Mouse (Mus musculus) frontal cortex, postnatal 25 days (tissue): ENCODE measurements around the gene Slc7a7.

ENCODE experiments used
- DNase-seq, 2 experiments: peaks; one replicate each; pipeline ENCODE4 v3.0.0; 2022; ENCODE audit warnings: low spot score in 2 of 2

Gene Slc7a7

DNA sequence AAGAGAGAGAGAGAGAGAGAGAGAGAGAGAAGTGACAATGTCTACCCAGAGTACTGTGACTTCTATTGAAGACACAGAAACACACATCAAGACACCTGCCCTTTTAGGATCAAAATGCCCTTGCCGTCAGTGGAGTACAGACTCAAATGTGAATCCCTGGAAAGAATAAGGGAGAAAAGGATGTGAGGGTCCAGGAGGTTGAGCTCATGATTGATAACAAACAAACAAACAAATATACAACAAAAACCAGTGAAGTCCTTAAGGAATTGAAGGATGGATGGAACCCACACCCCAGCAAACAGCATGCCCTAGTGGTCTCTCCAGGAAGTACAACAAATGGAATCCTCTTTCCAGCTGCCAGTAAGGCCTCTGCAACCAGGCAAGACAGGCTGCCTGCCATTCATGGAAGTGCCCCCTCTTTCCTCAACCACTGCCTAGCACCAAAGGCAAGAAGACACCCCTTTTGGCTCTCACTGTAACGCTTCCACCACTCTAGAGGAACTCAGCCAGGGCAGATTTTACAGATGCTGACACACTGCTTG lies 4.9 kb downstream of the Slc7a7 start:
- peak in 1 of 2 experiments; percentile 50 for DNase-seq

DNA sequence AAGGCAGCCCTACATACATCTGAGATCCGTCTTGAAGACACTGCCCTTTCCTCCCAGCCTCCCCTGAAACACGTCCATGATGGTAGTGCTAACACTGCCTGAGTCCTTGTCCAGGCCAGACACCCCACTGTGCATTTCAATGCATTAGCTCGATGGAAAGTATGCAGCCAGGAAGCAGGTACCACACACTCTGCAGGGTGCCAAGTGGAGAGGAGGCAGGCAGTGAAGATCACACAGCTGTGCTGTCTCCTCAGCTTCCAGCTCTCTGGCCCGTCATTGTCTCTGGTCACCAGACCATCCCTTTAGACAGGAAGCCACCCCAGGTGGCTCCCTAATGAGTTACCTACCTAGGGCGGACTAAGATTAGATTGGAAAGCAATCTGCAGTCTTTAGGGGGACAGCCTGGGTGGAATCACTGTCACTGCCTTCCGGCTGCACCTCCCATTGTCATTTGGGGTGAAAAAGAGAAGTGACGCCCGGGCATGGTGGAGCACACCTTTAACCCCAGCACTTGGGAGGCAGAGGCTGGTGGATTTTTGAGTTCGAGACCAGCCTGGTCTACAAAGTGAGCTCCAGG lies 5.5 kb downstream of the Slc7a7 start:
- DNase-seq: no peak

GRCm38 (mm10) chr14:54409980-54410810 lies 7.4 kb downstream of the Slc7a7 start:
- no peak for DNase-seq

- DNase-seq: no peak
These were observed 8.4 kb downstream of the Slc7a7 start for GRCm38 (mm10) chr14:54409057-54409645.

- no peak for DNase-seq
These were observed 9.1 kb downstream of the Slc7a7 start for GRCm38 (mm10) chr14:54408336-54409056.

- DNase-seq: no peak
These were observed 15.9 kb downstream of the Slc7a7 start for GRCm38 (mm10) chr14:54401723-54402122.

- DNase-seq: no peak
These were observed 18.6 kb downstream of the Slc7a7 start for GRCm38 (mm10) chr14:54398921-54399382.

DNA sequence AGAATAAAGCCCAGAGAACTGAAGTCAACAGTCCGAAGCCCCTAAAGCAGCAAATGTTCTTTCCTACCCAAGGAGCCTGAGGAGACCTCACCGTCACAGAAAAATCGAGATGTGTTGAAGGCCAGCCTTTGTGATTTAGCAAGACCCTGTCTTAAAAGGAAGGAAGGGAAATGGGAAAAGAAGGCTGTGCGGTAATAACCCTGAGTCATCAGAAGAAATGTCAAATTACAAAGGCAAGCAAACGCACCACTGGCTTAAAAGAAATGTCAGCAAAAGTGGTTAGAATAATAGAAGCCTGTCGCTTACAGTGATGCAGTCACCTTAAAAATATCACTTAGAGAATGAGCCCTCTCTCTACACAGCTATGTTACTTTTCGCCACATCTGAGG lies 19.1 kb downstream of the Slc7a7 start:
- no peak for DNase-seq

GRCm38 (mm10) chr14:54397872-54398527 lies 19.6 kb downstream of the Slc7a7 start:
- no peak for DNase-seq

- DNase-seq: no peak
These were observed 20.9 kb downstream of the Slc7a7 start for GRCm38 (mm10) chr14:54396685-54397084.

DNA sequence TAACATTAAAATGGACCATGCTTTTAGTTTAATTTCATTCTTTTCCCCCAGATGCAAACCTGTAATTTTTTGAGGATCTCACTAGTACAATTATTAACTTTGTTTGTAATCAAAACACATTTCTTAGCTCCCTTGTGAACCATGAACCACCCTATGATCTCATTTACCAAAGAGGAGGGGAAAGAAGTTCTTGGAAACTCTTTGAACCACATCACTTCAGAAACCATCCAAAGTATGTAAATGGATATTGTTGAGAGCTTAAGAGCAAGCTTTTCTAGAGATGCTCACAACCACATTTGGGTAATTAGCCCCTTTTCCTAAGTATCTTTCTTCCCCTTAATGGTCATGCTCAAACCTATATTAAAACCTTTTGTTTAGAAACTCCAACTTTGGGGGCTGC lies 23.3 kb downstream of the Slc7a7 start:
- DNase-seq: no peak

DNA sequence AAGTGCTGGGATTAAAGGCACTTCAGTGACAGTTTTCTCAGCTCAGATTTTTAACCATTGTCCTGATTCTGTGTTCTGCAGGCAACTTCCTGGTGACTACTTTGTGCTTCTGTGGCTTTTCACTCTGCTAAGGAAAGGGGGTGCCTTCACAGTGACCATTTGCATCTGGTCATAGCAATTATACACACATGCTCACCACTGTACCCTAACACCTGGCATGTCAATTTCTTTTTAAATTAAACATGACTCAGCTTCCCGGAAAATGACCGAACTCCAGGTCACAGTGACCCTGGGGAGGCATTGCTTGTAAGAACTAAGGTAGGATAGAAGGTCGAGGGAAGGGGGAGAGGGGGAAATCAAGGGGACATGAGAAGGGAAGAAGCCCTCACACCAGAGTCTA lies 23.8 kb downstream of the Slc7a7 start:
- no peak for DNase-seq

DNA sequence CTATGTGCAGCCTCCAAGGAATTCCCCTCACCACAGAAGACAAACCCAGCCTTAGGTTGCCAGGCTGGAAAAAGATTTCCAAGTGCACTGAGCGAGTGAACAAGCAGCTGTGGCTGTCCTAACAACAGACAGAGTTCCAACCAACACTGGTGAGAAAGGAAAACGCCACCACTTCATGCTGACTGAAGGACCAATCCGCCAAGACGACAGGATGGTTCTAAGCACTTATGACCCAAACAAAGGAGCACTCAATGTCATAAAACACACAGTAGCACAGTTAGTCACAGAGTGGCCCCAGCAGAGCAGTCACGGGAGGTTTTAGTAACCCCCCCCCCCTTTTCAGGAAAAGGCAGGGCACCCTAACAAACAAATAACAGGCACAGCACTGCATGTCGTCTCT lies 26.7 kb downstream of the Slc7a7 start:
- DNase-seq: no peak

DNA sequence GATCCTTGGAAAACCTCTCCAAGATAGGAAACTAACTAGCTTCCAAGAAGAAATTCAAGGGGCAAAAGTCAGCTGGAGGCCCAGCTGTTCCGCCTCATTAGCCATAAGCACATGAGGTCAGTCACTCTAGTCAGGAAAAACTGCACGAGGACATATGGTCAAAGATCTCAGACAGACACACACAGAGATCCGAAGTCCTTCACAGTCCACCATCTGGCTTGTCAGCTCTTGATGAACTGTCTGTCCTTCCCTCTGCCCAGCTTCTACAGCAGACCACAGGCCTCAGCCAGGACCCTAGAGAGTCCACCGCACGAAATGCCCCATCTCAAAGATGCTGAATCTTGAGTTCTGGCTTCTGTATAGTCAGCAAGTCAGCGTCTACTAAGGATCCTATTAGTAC lies 30.0 kb downstream of the Slc7a7 start:
- no peak for DNase-seq

DNA sequence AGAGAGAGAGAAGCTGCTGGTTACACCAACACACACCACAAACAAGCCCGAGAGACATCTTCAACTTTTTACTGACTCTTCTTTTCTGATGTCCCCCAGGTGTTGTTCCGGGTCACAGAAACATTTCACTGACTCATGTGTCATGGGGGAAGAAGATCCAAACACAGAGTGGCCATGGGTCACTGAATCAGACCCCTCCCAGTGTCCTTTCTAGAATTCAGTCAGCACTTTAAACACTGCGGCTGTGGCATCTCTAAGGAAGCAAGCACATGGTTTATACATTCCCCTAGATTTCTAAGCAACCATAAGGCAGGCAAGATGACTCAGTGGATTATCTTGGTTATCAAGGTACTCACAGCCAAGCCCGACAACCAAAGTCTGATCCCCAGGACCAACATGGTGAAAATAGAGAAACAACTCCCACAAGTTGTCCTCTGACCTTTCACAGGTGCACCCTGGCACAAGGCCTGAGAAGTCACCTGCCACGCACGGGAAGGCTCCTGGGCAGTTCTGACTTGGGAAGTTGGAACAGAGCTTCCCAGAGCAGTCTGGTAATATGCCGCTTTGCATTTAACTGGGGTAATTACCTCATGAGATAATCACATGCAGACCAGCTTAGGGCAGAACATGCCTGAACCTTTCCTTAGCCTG lies 31.5 kb downstream of the Slc7a7 start:
- DNase-seq: no peak

- DNase-seq: no peak
These were observed 33.2 kb downstream of the Slc7a7 start for GRCm38 (mm10) chr14:54384396-54384795.

- DNase-seq: no peak
These were observed 34.2 kb downstream of the Slc7a7 start for GRCm38 (mm10) chr14:54383355-54383771.

GRCm38 (mm10) chr14:54382641-54383040 lies 34.9 kb downstream of the Slc7a7 start:
- no peak for DNase-seq

GRCm38 (mm10) chr14:54381816-54382215 lies 35.8 kb downstream of the Slc7a7 start:
- no peak for DNase-seq

DNA sequence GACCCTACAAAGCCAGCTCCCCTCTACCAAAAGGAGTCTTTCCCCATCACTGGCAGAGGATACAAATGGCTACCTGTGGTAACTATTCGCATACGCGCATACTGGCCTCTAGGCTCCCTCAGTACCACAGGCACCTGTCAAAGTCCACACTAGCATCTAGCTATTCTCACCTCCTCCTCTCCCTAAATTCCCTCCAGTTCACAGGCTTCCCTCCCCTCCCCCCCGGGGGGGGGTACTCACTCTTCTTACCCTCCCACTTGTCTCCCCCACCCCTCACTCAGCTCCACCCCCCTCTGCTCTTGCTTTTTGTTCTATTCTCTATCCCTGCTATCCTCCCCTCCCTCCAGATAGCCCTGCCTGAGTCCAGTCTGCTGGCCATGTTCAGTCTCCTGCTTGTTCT lies 37.0 kb downstream of the Slc7a7 start:
- DNase-seq: no peak

GRCm38 (mm10) chr14:54379571-54379970 lies 38.0 kb downstream of the Slc7a7 start:
- DNase-seq: no peak
